Mouse (Mus musculus) E14TG2a.4 (cell line): Measurements from ENCODE around the gene Cyp2c55.

Source experiments
- H3K27me3 ChIP-seq: 2 replicates; pipeline ENCODE4 v1.6.1; 2014; ENCODE audit warnings: low read length, control low read depth; ENCODE audit not compliant: insufficient read depth
- H3K36me3 ChIP-seq: 2 replicates; pipeline ENCODE4 v1.6.1; 2014; ENCODE audit warnings: low read length, control low read depth; ENCODE audit not compliant: insufficient read depth
- H3K4me1 ChIP-seq: replicated peaks from 2 replicates; pipeline ENCODE4 v1.6.1; 2014; ENCODE audit warnings: low read depth, low read length, control low read depth
- H3K4me3 ChIP-seq: replicated peaks from 2 replicates; pipeline ENCODE4 v1.5.1; 2014; ENCODE audit warnings: mild to moderate bottlenecking, low read length
- H3K9me3 ChIP-seq: 2 replicates; pipeline ENCODE4 v1.6.1; 2014; ENCODE audit warnings: low read length, control low read depth
- CTCF ChIP-seq: conservative IDR thresholded peaks from 2 replicates; pipeline ENCODE4 v1.5.1; 2014; ENCODE audit warnings: low read length
- NANOG ChIP-seq: IDR thresholded peaks from 2 replicates; pipeline ENCODE4 v1.6.1; 2014; ENCODE audit warnings: borderline replicate concordance, low read length, mixed read lengths
- POU5F1 ChIP-seq: IDR thresholded peaks from 2 replicates; pipeline ENCODE4 v1.6.1; 2014; ENCODE audit warnings: low read length, borderline replicate concordance

Gene Cyp2c55

DNA sequence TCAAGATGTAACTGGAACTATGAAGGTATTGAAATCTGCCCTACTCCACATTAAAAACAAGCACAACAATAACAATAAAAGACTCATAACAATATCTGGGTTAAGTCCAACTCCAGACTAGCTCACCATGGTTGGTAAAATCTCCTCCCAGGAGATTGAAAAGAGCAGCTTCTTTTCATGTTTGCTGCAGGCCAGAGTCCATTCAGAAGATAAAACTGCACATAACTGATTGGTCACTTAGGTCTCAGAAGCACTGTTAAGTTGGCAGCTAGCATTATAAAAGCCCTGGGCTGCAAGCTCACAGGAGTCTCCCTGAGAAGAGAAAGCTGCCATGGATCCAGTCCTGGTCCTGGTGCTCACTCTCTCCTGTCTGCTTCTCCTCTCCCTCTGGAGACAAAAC, at the start of gene Cyp2c55:
Gene Cyp2c55, plus strand, starts transcription at position 305 of the 400 bp plus-strand sequence.
- TF ChIP-seq POU5F1 (no peak), CTCF (no peak), NANOG (no peak)
- Histone ChIP-seq H3K27me3 (no peaks in the 10 kb centered on the region), H3K36me3 (no peaks in the 10 kb centered on the region), H3K4me1 (no peaks in the 10 kb centered on the region), H3K4me3 (no peak within 1 kb of the TSS), H3K9me3 (peaks cover 9% of the 10 kb centered on the region)

DNA sequence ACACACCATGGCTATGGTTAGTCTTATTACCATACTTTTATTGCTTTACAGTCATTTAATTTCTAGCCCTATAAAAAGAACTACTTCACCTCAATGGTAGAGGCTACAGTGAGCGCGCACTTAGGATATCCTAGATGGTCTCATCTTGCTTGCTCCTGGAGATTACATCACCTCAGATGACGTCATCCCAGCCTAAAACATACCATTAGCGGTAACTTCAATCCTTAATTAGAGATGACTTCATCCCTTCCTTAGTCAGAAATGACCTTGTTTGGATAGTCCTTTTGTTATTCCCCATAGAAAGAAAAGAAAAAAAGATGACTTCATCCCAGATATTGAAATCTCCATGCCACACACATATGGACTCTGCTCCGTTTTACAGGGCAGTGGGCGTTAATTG, 36.1 kb upstream of the Cyp2c55 start:
- Histone ChIP-seq H3K27me3 (no peaks in the 10 kb centered on the region), H3K9me3 (no peaks in the 10 kb centered on the region), H3K4me1 (peaks cover 15% of the 10 kb centered on the region), H3K36me3 (peaks cover 73% of the 10 kb centered on the region), H3K4me3 (no peak overlapping the region)
- no peak for TF ChIP-seq NANOG
- TF ChIP-seq CTCF: no peak
- TF ChIP-seq POU5F1: no peak

DNA sequence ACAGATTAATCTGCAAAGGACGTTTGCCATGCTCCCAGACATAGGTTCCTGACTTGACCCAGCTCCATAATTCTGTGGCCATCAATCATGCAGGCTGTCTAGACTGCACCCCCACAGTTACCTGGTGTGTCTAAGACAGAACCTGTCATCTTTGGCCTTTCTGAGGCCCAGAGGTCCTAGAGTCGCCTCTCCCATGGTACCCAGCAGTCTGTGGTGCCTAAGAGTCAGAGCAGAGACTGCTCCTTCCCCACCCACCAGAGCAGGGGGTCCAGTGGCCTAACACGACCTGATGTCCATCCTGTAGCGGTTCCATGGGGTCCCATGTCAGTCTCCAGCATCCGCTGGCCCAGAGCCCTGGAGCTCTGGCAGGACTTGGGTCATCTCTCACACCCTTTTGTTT, 34.2 kb upstream of the Cyp2c55 start:
- no peak for TF ChIP-seq NANOG
- no peak for TF ChIP-seq CTCF
- TF ChIP-seq POU5F1: no peak
- Histone ChIP-seq H3K27me3 (no peaks in the 10 kb centered on the region), H3K9me3 (no peaks in the 10 kb centered on the region)

DNA sequence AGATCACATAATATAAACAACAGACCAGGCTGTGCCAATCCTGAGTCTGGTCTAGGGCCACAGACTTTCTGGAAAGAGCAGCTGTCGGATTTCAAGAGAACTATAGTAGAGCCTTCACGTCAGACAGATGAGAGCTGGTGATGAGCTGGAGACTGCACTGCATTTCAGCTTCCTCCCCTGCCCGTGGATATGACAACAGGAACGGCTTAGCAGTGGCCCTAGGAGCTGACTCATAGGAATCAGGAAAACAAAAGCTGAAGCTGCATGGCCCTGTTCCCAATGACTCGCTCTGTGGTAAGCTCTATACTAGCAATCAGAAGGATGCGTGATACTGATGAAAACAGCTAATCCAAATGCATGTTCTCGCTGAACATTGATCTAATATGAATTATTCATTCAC, 33.2 kb upstream of the Cyp2c55 start:
- H3K4me3 ChIP-seq: no peak overlapping the region
- H3K27me3 ChIP-seq: no peaks in the 10 kb centered on the region
- H3K9me3 ChIP-seq: no peaks in the 10 kb centered on the region
- peaks cover 44% of the 10 kb centered on the region for H3K36me3 ChIP-seq
- peaks cover 18% of the 10 kb centered on the region for H3K4me1 ChIP-seq
- TF ChIP-seq NANOG (no peak), POU5F1 (no peak), CTCF (no peak)

More for the DNA sequence above, 34.2 kb upstream of the Cyp2c55 start:
- Histone ChIP-seq H3K4me3 (no peak overlapping the region), H3K36me3 (peaks cover 55% of the 10 kb centered on the region), H3K4me1 (peaks cover 18% of the 10 kb centered on the region)

DNA sequence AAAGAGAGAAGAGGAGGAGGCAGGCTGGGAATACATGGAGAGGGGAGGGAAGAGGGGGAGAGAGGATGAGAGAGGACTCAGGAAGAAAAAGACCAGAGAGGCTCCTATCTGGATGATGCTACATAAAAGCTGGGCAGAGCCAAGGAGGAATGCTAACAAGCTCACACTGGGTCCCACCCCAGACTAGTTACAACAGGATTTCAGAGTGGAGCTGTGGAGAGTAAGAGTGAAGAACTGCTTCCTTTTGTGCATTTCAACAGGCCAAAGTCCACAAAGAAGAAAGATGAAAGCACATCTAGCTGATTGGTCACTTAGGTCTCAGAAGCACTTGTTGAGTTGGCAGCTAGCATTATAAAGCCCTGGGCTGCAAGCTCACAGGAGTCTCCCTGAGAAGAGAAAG, 30.6 kb upstream of the Cyp2c55 start:
- TF ChIP-seq CTCF (no peak), POU5F1 (no peak), NANOG (no peak)
- H3K9me3 ChIP-seq: no peaks in the 10 kb centered on the region
- H3K27me3 ChIP-seq: no peaks in the 10 kb centered on the region
- H3K36me3 ChIP-seq: peaks cover 21% of the 10 kb centered on the region
- H3K4me1 ChIP-seq: peaks cover 18% of the 10 kb centered on the region
- H3K4me3 ChIP-seq: no peak overlapping the region

DNA sequence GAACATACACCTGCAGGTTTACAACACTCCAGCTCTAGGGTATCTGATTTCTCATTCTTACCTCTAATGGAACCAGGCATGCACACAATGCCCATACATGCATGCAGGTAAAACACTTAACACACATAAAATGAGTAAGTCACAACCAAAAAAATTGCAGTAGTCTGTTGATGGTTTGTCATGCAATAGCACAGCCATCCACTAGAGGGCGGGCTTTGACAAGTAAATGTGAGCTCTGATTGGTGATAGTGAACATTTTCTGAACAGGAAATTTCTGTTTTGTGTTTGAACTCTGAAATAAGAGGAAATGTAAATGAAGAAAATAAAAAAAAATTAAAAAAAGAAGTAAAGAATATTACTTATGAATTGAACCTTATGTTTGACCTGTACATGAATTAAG, 24.9 kb upstream of the Cyp2c55 start:
- no peaks in the 10 kb centered on the region for H3K36me3 ChIP-seq
- no peaks in the 10 kb centered on the region for H3K4me1 ChIP-seq
- no peaks in the 10 kb centered on the region for H3K27me3 ChIP-seq
- H3K9me3 ChIP-seq: no peaks in the 10 kb centered on the region
- TF ChIP-seq POU5F1 (no peak), NANOG (no peak), CTCF (peak; percentile 90)
- H3K4me3 ChIP-seq: no peak overlapping the region

DNA sequence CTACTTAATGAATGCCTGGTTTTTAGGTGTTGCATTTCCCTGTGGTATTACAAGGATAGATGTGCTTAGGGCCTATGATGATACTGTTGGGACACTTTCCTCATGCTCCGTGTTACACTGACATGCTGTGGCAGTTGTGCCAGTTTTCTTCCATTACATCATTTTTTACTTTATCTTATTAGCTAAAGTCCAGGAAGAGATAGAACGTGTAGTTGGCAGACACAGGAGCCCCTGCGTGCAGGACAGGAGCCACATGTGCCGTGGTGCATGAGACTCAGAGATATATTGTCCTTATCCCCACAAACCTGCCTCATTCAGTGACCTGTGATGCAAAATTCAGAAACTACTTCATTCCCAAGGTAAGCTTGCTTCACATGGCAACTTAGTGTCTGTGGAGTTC, 8.6 kb upstream of the Cyp2c55 start:
- TF ChIP-seq POU5F1: no peak
- no peak for TF ChIP-seq NANOG
- no peak for TF ChIP-seq CTCF
- no peaks in the 10 kb centered on the region for H3K4me1 ChIP-seq
- no peak overlapping the region for H3K4me3 ChIP-seq
- H3K36me3 ChIP-seq: no peaks in the 10 kb centered on the region
- H3K9me3 ChIP-seq: peaks cover 2% of the 10 kb centered on the region; the same call in 1 of the 2 replicates
- no peaks in the 10 kb centered on the region for H3K27me3 ChIP-seq

DNA sequence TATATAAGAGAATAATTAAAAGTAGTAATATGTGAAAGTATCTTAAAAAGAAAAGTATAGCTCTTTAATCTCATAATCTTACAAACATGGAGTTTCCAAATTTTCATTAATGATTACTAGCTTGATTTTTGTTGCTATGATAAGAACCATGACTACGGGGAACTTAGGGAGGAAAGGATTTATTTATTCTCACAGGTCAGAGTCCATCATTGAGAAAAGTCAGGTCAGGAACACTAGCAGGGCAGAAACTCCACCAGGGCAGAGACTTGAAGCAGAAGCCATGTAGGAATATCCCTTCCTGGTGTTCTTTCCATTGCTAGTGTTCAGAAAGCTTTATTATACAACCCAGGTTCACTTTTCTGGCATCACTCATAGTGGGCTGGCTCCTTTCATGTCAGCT, 8.1 kb upstream of the Cyp2c55 start:
- no peaks in the 10 kb centered on the region for H3K36me3 ChIP-seq
- H3K9me3 ChIP-seq: no peaks in the 10 kb centered on the region; the same call in 1 of the 2 replicates
- H3K4me1 ChIP-seq: no peaks in the 10 kb centered on the region
- TF ChIP-seq NANOG: no peak
- no peak for TF ChIP-seq CTCF
- no peak for TF ChIP-seq POU5F1
- no peak overlapping the region for H3K4me3 ChIP-seq
- no peaks in the 10 kb centered on the region for H3K27me3 ChIP-seq

DNA sequence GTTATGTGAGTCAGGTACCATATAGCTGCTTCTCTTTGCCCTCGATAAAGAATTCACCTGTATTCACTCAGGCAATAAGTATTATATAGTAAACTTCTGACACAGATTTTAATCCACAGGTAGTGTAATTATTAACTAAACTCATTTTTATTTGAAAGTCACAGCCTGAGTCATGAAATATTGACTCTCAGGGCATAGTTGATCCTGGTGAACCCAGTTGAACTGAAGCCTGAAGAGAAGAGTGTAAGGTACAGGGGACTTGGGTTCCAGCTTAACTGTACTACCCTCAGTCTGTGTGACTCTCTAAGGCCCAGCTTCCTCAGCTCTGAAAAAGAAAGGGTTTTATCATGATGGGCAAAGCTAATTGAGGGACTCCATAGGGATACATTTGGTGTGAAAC, 1.7 kb upstream of the Cyp2c55 start:
- no peak for TF ChIP-seq POU5F1
- no peak for TF ChIP-seq NANOG
- TF ChIP-seq CTCF: no peak
- no peaks in the 10 kb centered on the region for H3K36me3 ChIP-seq
- no peaks in the 10 kb centered on the region for H3K4me1 ChIP-seq
- H3K4me3 ChIP-seq: no peak overlapping the region
- H3K9me3 ChIP-seq: no peaks in the 10 kb centered on the region
- H3K27me3 ChIP-seq: no peaks in the 10 kb centered on the region
